Mouse (Mus musculus): ENCODE results near the gene Proz. TPM values are rescaled to one million over a fixed set of nuclear protein-coding genes. Genes with fewer than 3 reads are reported as not detected.

Proz gene
- total and polyA plus RNA-seq, 3 experiments, result 0.12 to 0.54 TPM; not detected in 1

GRCm38 (mm10) chr8:13105087-13105881 lies 44.6 kb downstream of the Proz start, which contains the start of the genes Pcid2 and Cul4a:
Pcid2 (minus strand) TSS chr8:13105459.
Cul4a (plus strand) TSS chr8:13105621.
- Histone ChIP-seq H3K27me3 (ENCODE audit: control insufficient read depth in 1 of 2, insufficient read depth in 2 of 2, low read length in 2 of 2) (no peaks in the 10 kb centered on the region), H3K9me3 (replicated peaks; ENCODE audit: insufficient read depth, low read length) (no peaks in the 10 kb centered on the region), H3K27ac (ENCODE audit: control insufficient read depth, low read depth, low read length) (peak within 1 kb of the TSS; percentile 77), H3K36me3 (ENCODE audit: control insufficient read depth in 1 of 2, insufficient read depth in 2 of 2, low read length in 2 of 2) (peaks cover 0 to 32% of the 10 kb centered on the region in 2 experiments; a peak in 2 of 4 replicates), H3K9ac (ENCODE audit: control insufficient read depth, low read depth, low read length, poor library complexity, severe bottlenecking) (peak within 1 kb of the TSS; percentile 94), H3K4me1 (ENCODE audit: control insufficient read depth in 1 of 2, insufficient read depth in 2 of 2, low read length in 2 of 2) (peaks cover 18 to 34% of the 10 kb centered on the region in 2 experiments), H3K79me2 (ENCODE audit: control insufficient read depth, insufficient read depth, low read length, poor library complexity) (peaks cover 69% of the 10 kb centered on the region), H3K4me3 (ENCODE audit: control insufficient read depth in 1 of 2, insufficient read depth in 1 of 2, low read depth in 2 of 2, low read length in 2 of 2) (peak within 1 kb of the TSS; percentile 94)
- DNase-seq (ENCODE audit: low read depth, low spot score), result peak; percentile 99
- TF ChIP-seq CTCF (IDR thresholded peaks at IDR 0.05 in 2 of 3, conservative IDR thresholded peaks at IDR 0.05 in 1 of 3; ENCODE audit: control insufficient read depth in 1 of 3, insufficient read depth in 1 of 3, low read depth in 2 of 3, low read length in 3 of 3, poor library complexity in 1 of 3, severe bottlenecking in 1 of 3) (peak; percentile 10 to 79 (median 76); a peak in 5 of 6 replicates), HCFC1 (IDR thresholded peaks at IDR 0.05; ENCODE audit: low read depth, low read length) (peak; percentile 80), ZMIZ1 (IDR thresholded peaks at IDR 0.05; ENCODE audit: low read depth, low read length) (peak; percentile 94), ZKSCAN1 (IDR thresholded peaks at IDR 0.05; ENCODE audit: low read depth, low read length) (no peak), MXI1 (IDR thresholded peaks at IDR 0.05; ENCODE audit: low read depth, low read length) (peak; percentile 53), TCF12 (IDR thresholded peaks at IDR 0.05; ENCODE audit: low read depth, low read length) (peak; percentile 73), GABPA (IDR thresholded peaks at IDR 0.05; ENCODE audit: low read depth, low read length) (no peak), NRF1 (IDR thresholded peaks at IDR 0.05; ENCODE audit: insufficient read depth, low read depth, low read length, poor library complexity, severe bottlenecking) (peak; percentile 71), RCOR1 (IDR thresholded peaks at IDR 0.05; ENCODE audit: low read depth, low read length) (0 out of 2 replicates have a peak, but pooled peaks have one; percentile 15), POLR2AphosphoS2 (IDR thresholded peaks at IDR 0.05; ENCODE audit: low read length) (no peak; the same call in 1 of the 2 replicates), POLR2AphosphoS5 (IDR thresholded peaks at IDR 0.05; ENCODE audit: borderline replicate concordance, low read depth, low read length) (no peak), NELFE (IDR thresholded peaks at IDR 0.05; ENCODE audit: low read depth, low read length) (peak; percentile 93), ZNF384 (IDR thresholded peaks at IDR 0.05; ENCODE audit: low read depth, low read length) (no peak), EP300 (IDR thresholded peaks at IDR 0.05; ENCODE audit: low read depth in 1 of 2, low read length in 2 of 2) (no peak; a peak in 1 of 4 replicates), KAT2A (conservative IDR thresholded peaks at IDR 0.05; ENCODE audit: low read depth, low read length) (no peak; the same call in 1 of the 2 replicates), JUND (IDR thresholded peaks at IDR 0.05; ENCODE audit: low read depth, low read length) (no peak), CHD1 (IDR thresholded peaks at IDR 0.05; ENCODE audit: low read depth, low read length) (no peak), POLR2A (IDR thresholded peaks at IDR 0.05; ENCODE audit: control insufficient read depth in 1 of 2, insufficient read depth in 1 of 2, low read depth in 1 of 2, low read length in 2 of 2, poor library complexity in 1 of 2) (peak; percentile 77 to 98), GATA1 (IDR thresholded peaks at IDR 0.05; ENCODE audit: low read depth, low read length) (no peak), USF2 (IDR thresholded peaks at IDR 0.05; ENCODE audit: borderline replicate concordance in 1 of 2, insufficient read depth in 1 of 2, low read depth in 1 of 2, low read length in 2 of 2) (no peak), BHLHE40 (IDR thresholded peaks at IDR 0.05; ENCODE audit: borderline replicate concordance, low read depth, low read length) (0 out of 2 replicates have a peak, but pooled peaks have one; percentile 4), MEF2A (IDR thresholded peaks at IDR 0.05; ENCODE audit: extremely low read depth, insufficient replicate concordance, low read depth, low read length, poor library complexity, severe bottlenecking) (no peak), MAFK (IDR thresholded peaks at IDR 0.05; ENCODE audit: borderline replicate concordance, low read depth, low read length) (no peak), SIN3A (IDR thresholded peaks at IDR 0.05; ENCODE audit: low read length) (peak; percentile 60), TAL1 (IDR thresholded peaks at IDR 0.05; ENCODE audit: low read length) (no peak), SMC3 (IDR thresholded peaks at IDR 0.05; ENCODE audit: low read depth, low read length) (peak; percentile 43), MYC (IDR thresholded peaks at IDR 0.05; ENCODE audit: low read depth, low read length) (no peak), E2F4 (IDR thresholded peaks at IDR 0.05; ENCODE audit: borderline replicate concordance, low read depth, low read length) (no peak), UBTF (IDR thresholded peaks at IDR 0.05; ENCODE audit: borderline replicate concordance, insufficient read depth, low read depth, low read length) (peak; percentile 27; the same call in 1 of the 2 replicates), ZC3H11A (IDR thresholded peaks at IDR 0.05; ENCODE audit: low read depth, low read length) (no peak), USF1 (IDR thresholded peaks at IDR 0.05; ENCODE audit: low read depth, low read length) (0 out of 2 replicates have a peak, but pooled peaks have one; percentile 8), MYB (IDR thresholded peaks at IDR 0.05; ENCODE audit: low read depth, low read length) (no peak), ELF1 (IDR thresholded peaks at IDR 0.05; ENCODE audit: low read depth, low read length) (peak; percentile 51; the same call in 1 of the 2 replicates), MAX (IDR thresholded peaks at IDR 0.05; ENCODE audit: low read length) (peak; percentile 79), RAD21 (IDR thresholded peaks at IDR 0.05; ENCODE audit: low read depth, low read length) (peak; percentile 22)

All from MEL (cell line).